Mouse (Mus musculus) olfactory bulb, adult 2 months (tissue): ENCODE measurements around the gene Gm3383.
"Not testable (repeated sequence)": the region's sequence is repeated elsewhere in the genome, so short reads cannot be mapped to it uniquely, and the experiment has no call there.

Experiments used
- CTCF ChIP-seq: fragments of 200-500 bp; IDR thresholded peaks from 2 replicates; pipeline ENCODE4 v1.5.1; 2012; ENCODE audit warnings: low read depth, mild to moderate bottlenecking, low read length, moderate library complexity; ENCODE audit not compliant: insufficient read depth
- POLR2A ChIP-seq: fragments of 200-500 bp; IDR thresholded peaks from 2 replicates; pipeline ENCODE4 v1.6.1; 2012; ENCODE audit warnings: mild to moderate bottlenecking, low read depth, low read length, moderate library complexity; ENCODE audit not compliant: insufficient read depth

DNA sequence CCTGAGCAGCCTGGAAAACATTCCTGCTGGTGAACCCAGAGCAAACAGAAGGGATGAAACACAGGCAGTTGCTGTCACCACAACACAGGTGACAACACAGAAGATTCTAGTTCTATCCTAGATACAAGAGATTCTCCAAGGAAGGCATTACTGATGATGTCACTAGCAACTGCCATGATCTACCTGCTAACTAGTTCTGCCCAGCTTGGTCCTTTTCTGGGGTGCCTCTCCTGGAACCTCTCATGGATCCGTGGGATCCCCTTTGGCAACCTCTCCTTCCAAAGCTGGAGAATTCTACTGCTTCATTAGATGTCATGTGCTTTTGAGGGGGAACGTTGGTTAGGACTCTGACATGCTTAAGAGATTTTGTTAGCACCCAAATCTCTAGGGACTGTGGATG lies 120.4 kb downstream of the Gm3383 start, which contains the start of gene Gm9603:
- TF ChIP-seq CTCF, POLR2A: not testable (repeated sequence)
